Mouse (Mus musculus): ENCODE results near the gene Adamts6. TPM values are rescaled to one million over a fixed set of nuclear protein-coding genes. Genes with fewer than 3 reads are reported as not detected.

The Adamts6 gene
- polyA plus RNA-seq, 1 experiment = 2.4 TPM

DNA sequence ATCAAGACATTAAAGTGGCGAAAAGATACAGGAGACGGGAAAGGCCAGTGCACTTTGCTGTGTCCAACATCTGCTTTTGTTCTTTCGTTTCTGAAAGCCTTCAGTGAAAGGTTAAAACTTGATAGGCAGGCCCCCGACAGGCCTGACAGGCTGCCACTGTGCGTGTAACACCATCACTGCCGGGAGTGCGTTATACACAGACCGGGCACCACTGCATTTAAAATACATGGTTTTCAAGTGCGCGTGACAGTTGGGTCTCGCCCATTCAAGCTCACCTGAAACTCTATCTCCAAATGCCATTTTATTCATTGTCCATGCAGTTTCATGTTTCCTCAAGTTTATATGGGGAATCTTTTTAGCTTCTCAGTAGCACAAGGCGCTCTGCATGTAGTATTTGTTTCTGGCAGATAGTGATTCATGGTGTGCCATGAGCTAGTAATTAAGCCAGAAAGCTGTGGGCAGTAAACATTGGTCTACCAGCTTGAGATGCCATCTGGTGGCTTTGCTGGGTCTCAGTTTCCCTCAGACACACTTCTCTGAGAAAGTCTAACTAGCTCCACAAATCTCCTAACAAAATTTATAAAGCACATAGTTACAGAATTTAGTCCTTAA lies 195.6 kb downstream of the Adamts6 start:
- Histone ChIP-seq H3K4me1 (ENCODE audit: control insufficient read depth, insufficient read depth, insufficient read length) (no peaks in the 10 kb centered on the region), H3K27ac (ENCODE audit: insufficient read depth, low read length) (no peak overlapping the region), H3K36me3 (ENCODE audit: control insufficient read depth, insufficient read depth, low read length) (no peaks in the 10 kb centered on the region), H3K27me3 (ENCODE audit: control insufficient read depth, insufficient read depth, low read length) (no peaks in the 10 kb centered on the region), H3K4me3 (ENCODE audit: extremely low read depth, insufficient read depth, insufficient read length) (no peak overlapping the region)
- WGBS = 94% methylated on average over 12 of the region's 12 CpGs
- TF ChIP-seq POLR2A (IDR thresholded peaks at IDR 0.05; ENCODE audit: low read depth, low read length) = no peak
- no peak for TF ChIP-seq CTCF (IDR thresholded peaks at IDR 0.05; ENCODE audit: extremely low read depth, insufficient read depth, insufficient read length, insufficient replicate concordance)
- no peak for DNase-seq (ENCODE audit: low read depth in 1 of 2, low spot score in 2 of 2)

- no peak overlapping the region for H3K4me3 ChIP-seq (ENCODE audit: extremely low read depth, insufficient read depth, insufficient read length)
- no peak for TF ChIP-seq CTCF (IDR thresholded peaks at IDR 0.05; ENCODE audit: extremely low read depth, insufficient read depth, insufficient read length, insufficient replicate concordance)
- TF ChIP-seq POLR2A (IDR thresholded peaks at IDR 0.05; ENCODE audit: low read depth, low read length) = no peak
- no peaks in the 10 kb centered on the region for H3K4me1 ChIP-seq (ENCODE audit: control insufficient read depth, insufficient read depth, insufficient read length)
- 84% methylated on average over 4 of the region's 4 CpGs for WGBS
- DNase-seq (ENCODE audit: low read depth in 1 of 2, low spot score in 2 of 2) = no peak
- no peak overlapping the region for H3K27ac ChIP-seq (ENCODE audit: insufficient read depth, low read length)
- peaks cover 3% of the 10 kb centered on the region; the same call in 1 of the 2 replicates for H3K36me3 ChIP-seq (ENCODE audit: control insufficient read depth, insufficient read depth, low read length)
- H3K27me3 ChIP-seq (ENCODE audit: control insufficient read depth, insufficient read depth, low read length) = no peaks in the 10 kb centered on the region
Observed at GRCm38 (mm10) chr13:104491046-104491811, 203.6 kb downstream of the Adamts6 start.

- Histone ChIP-seq H3K27me3 (ENCODE audit: control insufficient read depth, insufficient read depth, low read length) (no peaks in the 10 kb centered on the region), H3K4me1 (ENCODE audit: control insufficient read depth, insufficient read depth, insufficient read length) (no peaks in the 10 kb centered on the region), H3K4me3 (ENCODE audit: extremely low read depth, insufficient read depth, insufficient read length) (no peak overlapping the region), H3K27ac (ENCODE audit: insufficient read depth, low read length) (no peak overlapping the region), H3K36me3 (ENCODE audit: control insufficient read depth, insufficient read depth, low read length) (peaks cover 3% of the 10 kb centered on the region; the same call in 1 of the 2 replicates)
- no peak for TF ChIP-seq CTCF (IDR thresholded peaks at IDR 0.05; ENCODE audit: extremely low read depth, insufficient read depth, insufficient read length, insufficient replicate concordance)
- no peak for TF ChIP-seq POLR2A (IDR thresholded peaks at IDR 0.05; ENCODE audit: low read depth, low read length)
- 84% methylated on average over 8 of the region's 8 CpGs for WGBS
- no peak for DNase-seq (ENCODE audit: low read depth in 1 of 2, low spot score in 2 of 2)
Observed at GRCm38 (mm10) chr13:104493466-104493993, 205.9 kb downstream of the Adamts6 start.

GRCm38 (mm10) chr13:104494200-104494873 lies 206.7 kb downstream of the Adamts6 start:
- WGBS = 94% methylated on average over 8 of the region's 8 CpGs
- TF ChIP-seq POLR2A (IDR thresholded peaks at IDR 0.05; ENCODE audit: low read depth, low read length) (no peak), CTCF (IDR thresholded peaks at IDR 0.05; ENCODE audit: extremely low read depth, insufficient read depth, insufficient read length, insufficient replicate concordance) (no peak)

DNA sequence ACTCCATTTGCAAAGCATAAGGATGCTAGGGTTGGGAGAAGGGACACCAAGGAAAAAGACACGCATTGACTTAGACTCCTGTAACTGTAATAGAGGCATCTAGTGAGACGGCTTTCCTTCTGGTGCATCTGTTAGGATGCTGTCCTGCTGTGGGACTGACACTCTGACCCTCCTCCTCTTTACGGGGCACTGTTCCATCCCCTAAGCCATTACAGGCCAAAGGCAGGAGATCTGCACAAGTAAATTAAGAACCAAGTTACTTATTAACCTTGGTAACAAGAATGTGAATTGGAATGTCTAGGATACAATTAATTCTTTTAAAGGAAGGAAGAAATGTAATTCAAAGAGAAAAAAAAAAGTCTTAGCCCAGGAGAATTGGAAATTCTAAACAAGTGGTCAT lies 210.0 kb downstream of the Adamts6 start:
- H3K36me3 ChIP-seq (ENCODE audit: control insufficient read depth, insufficient read depth, low read length) = peaks cover 3% of the 10 kb centered on the region; the same call in 1 of the 2 replicates
- H3K4me3 ChIP-seq (ENCODE audit: extremely low read depth, insufficient read depth, insufficient read length) = no peak overlapping the region
- H3K4me1 ChIP-seq (ENCODE audit: control insufficient read depth, insufficient read depth, insufficient read length) = no peaks in the 10 kb centered on the region
- no peak for DNase-seq (ENCODE audit: low read depth in 1 of 2, low spot score in 2 of 2)
- 97% methylated on average over 3 of the region's 3 CpGs for WGBS
- TF ChIP-seq CTCF (IDR thresholded peaks at IDR 0.05; ENCODE audit: extremely low read depth, insufficient read depth, insufficient read length, insufficient replicate concordance) (no peak), POLR2A (IDR thresholded peaks at IDR 0.05; ENCODE audit: low read depth, low read length) (no peak)
- no peak overlapping the region for H3K27ac ChIP-seq (ENCODE audit: insufficient read depth, low read length)
- H3K27me3 ChIP-seq (ENCODE audit: control insufficient read depth, insufficient read depth, low read length) = no peaks in the 10 kb centered on the region

More at GRCm38 (mm10) chr13:104494200-104494873, 206.7 kb downstream of the Adamts6 start:
- Histone ChIP-seq H3K4me1 (ENCODE audit: control insufficient read depth, insufficient read depth, insufficient read length) (no peaks in the 10 kb centered on the region), H3K27me3 (ENCODE audit: control insufficient read depth, insufficient read depth, low read length) (no peaks in the 10 kb centered on the region), H3K4me3 (ENCODE audit: extremely low read depth, insufficient read depth, insufficient read length) (no peak overlapping the region), H3K36me3 (ENCODE audit: control insufficient read depth, insufficient read depth, low read length) (peaks cover 3% of the 10 kb centered on the region; the same call in 1 of the 2 replicates), H3K27ac (ENCODE audit: insufficient read depth, low read length) (no peak overlapping the region)
- no peak for DNase-seq (ENCODE audit: low read depth in 1 of 2, low spot score in 2 of 2)

DNA sequence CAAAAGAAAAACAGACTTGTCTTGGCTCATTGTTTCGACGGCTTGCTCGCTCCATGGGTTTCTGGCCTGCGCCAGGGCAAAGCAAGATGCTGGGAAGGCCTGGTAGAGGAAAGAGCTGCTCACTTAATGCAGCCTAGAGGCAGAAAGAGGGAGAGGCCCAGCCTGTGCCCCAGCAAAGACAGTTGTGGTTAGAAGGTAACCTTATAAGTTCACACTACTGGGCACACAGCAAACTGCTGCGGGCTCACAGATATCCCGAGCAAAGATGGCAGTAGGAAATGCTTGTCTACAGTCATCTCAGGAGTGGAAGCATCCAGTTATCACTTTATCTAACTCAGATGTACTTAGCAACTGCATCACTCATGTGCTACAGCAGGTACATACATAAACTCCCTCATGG lies 211.0 kb downstream of the Adamts6 start:
- Histone ChIP-seq H3K36me3 (ENCODE audit: control insufficient read depth, insufficient read depth, low read length) (peaks cover 1% of the 10 kb centered on the region; the same call in 1 of the 2 replicates), H3K27me3 (ENCODE audit: control insufficient read depth, insufficient read depth, low read length) (no peaks in the 10 kb centered on the region), H3K27ac (ENCODE audit: insufficient read depth, low read length) (no peak overlapping the region), H3K4me3 (ENCODE audit: extremely low read depth, insufficient read depth, insufficient read length) (no peak overlapping the region), H3K4me1 (ENCODE audit: control insufficient read depth, insufficient read depth, insufficient read length) (no peaks in the 10 kb centered on the region)
- TF ChIP-seq POLR2A (IDR thresholded peaks at IDR 0.05; ENCODE audit: low read depth, low read length) (no peak), CTCF (IDR thresholded peaks at IDR 0.05; ENCODE audit: extremely low read depth, insufficient read depth, insufficient read length, insufficient replicate concordance) (no peak)
- WGBS = 94% methylated on average over 6 of the region's 6 CpGs
- no peak for DNase-seq (ENCODE audit: low read depth in 1 of 2, low spot score in 2 of 2)

Data from spleen, adult 2 months (tissue).